Mouse (Mus musculus): ENCODE measurements around the gene Aloxe3. TPM values are rescaled to one million over a fixed set of nuclear protein-coding genes. Genes with fewer than 3 reads are reported as not detected.

Gene Aloxe3
- polyA plus RNA-seq, 1 experiment, result 0.14 TPM

DNA sequence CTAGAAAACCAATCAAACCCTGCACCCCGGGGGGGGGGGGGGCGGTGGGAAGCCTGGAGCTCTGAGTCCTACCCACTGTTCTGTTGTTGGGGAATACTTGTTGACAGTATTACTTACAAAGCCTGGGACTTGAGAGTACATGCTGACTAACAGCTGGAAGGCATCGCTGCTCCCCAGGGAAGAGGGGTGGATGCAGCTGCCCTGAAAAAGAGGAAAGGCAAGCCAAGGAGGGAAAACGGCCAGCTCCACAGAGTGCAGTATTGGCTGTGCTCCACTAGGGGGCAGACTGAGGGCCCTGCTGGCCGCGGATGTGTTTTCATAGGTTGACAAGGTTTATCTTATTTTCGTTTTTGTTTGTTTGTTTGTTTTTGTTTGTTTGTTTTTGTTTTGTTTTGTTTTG lies 45.9 kb downstream of the Aloxe3 start:
- H3K4me3 ChIP-seq (ENCODE audit: insufficient read depth, poor library complexity, severe bottlenecking), result no peak overlapping the region
- H3ac ChIP-seq (ENCODE audit: control insufficient read depth, insufficient read length, low read depth), result no peak overlapping the region
- H3K36me3 ChIP-seq (ENCODE audit: control insufficient read depth, insufficient read depth), result no peaks in the 10 kb centered on the region
- H3K79me3 ChIP-seq (ENCODE audit: low read depth), result no peaks in the 10 kb centered on the region
- TF ChIP-seq USF1 (IDR thresholded peaks at IDR 0.05; ENCODE audit: low read depth), result no peak
- peak; percentile 51 for TF ChIP-seq MYOD1 (IDR thresholded peaks at IDR 0.05; ENCODE audit: control insufficient read depth, insufficient read length, low read depth)
- TF ChIP-seq CTCF (IDR thresholded peaks at IDR 0.05; ENCODE audit: control insufficient read depth, insufficient read depth, insufficient read length), result peak; percentile 69
- no peak for TF ChIP-seq MAX (IDR thresholded peaks at IDR 0.05)
- H3K79me2 ChIP-seq (ENCODE audit: control insufficient read depth, insufficient read depth), result no peaks in the 10 kb centered on the region
- peaks cover 21% of the 10 kb centered on the region for H3K27me3 ChIP-seq (ENCODE audit: control insufficient read depth, insufficient read depth, insufficient read length)

DNA sequence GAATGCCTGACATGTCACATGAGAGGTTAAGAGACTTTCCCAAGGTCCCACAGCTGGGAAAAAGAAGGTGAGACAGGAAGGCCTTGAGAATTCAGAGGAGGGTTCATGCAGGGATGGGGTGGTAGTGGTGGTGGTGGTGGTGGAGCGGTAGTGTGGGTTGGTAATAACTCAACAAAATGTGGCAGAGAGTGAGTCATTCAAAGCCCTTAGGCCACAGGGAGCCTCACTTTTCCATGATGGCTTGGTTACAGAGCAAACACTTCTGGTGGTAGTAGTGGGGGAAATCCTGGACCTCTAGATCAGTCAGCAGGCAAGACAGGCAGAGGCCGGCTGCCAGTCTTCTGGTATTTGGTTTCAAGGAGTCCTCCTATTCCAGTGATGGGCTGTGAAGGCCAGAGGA lies 46.9 kb downstream of the Aloxe3 start:
- Histone ChIP-seq H3K36me3 (ENCODE audit: control insufficient read depth, insufficient read depth) (no peaks in the 10 kb centered on the region), H3K79me3 (ENCODE audit: low read depth) (no peaks in the 10 kb centered on the region), H3K79me2 (ENCODE audit: control insufficient read depth, insufficient read depth) (no peaks in the 10 kb centered on the region), H3ac (ENCODE audit: control insufficient read depth, insufficient read length, low read depth) (no peak overlapping the region), H3K4me3 (ENCODE audit: insufficient read depth, poor library complexity, severe bottlenecking) (no peak overlapping the region), H3K27me3 (ENCODE audit: control insufficient read depth, insufficient read depth, insufficient read length) (peaks cover 16% of the 10 kb centered on the region)
- no peak for TF ChIP-seq CEBPB (IDR thresholded peaks at IDR 0.05; ENCODE audit: low read depth)
- no peak for TF ChIP-seq FOSL1 (IDR thresholded peaks at IDR 0.05; ENCODE audit: insufficient read depth, low read length, poor library complexity, severe bottlenecking)
- no peak for TF ChIP-seq MAX (IDR thresholded peaks at IDR 0.05)
- TF ChIP-seq USF1 (IDR thresholded peaks at IDR 0.05; ENCODE audit: low read depth), result no peak
- TF ChIP-seq MYOD1 (IDR thresholded peaks at IDR 0.05; ENCODE audit: control insufficient read depth, insufficient read length, low read depth), result no peak
- no peak for TF ChIP-seq CTCF (IDR thresholded peaks at IDR 0.05; ENCODE audit: control insufficient read depth, insufficient read depth, insufficient read length)
- TF ChIP-seq MYOG (IDR thresholded peaks at IDR 0.05; ENCODE audit: control insufficient read depth, extremely low read depth, insufficient read length), result no peak

DNA sequence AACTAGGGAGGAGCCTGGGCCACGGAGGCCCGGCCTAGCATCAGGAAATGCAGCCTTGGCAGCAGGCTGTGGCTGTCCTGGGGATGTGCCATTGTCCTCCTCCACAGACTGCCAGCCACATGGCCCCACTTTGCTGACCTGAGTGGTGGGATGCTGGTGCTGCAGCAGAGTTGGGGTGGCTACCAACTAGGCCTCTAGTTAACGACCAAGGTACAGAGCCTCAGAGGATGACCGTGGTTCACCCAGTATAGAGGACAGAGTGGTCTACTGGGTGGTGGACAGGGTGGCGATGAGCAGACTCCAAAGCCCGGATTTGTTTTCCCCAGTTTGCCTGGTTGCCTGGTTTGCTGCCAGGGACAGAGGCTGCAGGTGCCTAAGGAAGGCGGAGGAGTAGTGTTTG lies 49.0 kb downstream of the Aloxe3 start:
- no peaks in the 10 kb centered on the region for H3K79me3 ChIP-seq (ENCODE audit: low read depth)
- TF ChIP-seq USF1 (IDR thresholded peaks at IDR 0.05; ENCODE audit: low read depth) (no peak), CEBPB (IDR thresholded peaks at IDR 0.05; ENCODE audit: low read depth) (no peak), MYOG (IDR thresholded peaks at IDR 0.05; ENCODE audit: control insufficient read depth, extremely low read depth, insufficient read length) (no peak), CTCF (IDR thresholded peaks at IDR 0.05; ENCODE audit: control insufficient read depth, insufficient read depth, insufficient read length) (no peak), FOSL1 (IDR thresholded peaks at IDR 0.05; ENCODE audit: insufficient read depth, low read length, poor library complexity, severe bottlenecking) (no peak), MYOD1 (IDR thresholded peaks at IDR 0.05; ENCODE audit: control insufficient read depth, insufficient read length, low read depth) (no peak)
- H3ac ChIP-seq (ENCODE audit: control insufficient read depth, insufficient read length, low read depth), result no peak overlapping the region
- no peaks in the 10 kb centered on the region for H3K27me3 ChIP-seq (ENCODE audit: control insufficient read depth, insufficient read depth, insufficient read length)
- H3K4me3 ChIP-seq (ENCODE audit: insufficient read depth, poor library complexity, severe bottlenecking), result no peak overlapping the region
- no peaks in the 10 kb centered on the region for H3K36me3 ChIP-seq (ENCODE audit: control insufficient read depth, insufficient read depth)
- H3K79me2 ChIP-seq (ENCODE audit: control insufficient read depth, insufficient read depth), result no peaks in the 10 kb centered on the region

- TF ChIP-seq CEBPB (IDR thresholded peaks at IDR 0.05; ENCODE audit: low read depth), result no peak
- no peak overlapping the region for H3ac ChIP-seq (ENCODE audit: control insufficient read depth, insufficient read length, low read depth)
- H3K79me2 ChIP-seq (ENCODE audit: control insufficient read depth, insufficient read depth), result no peaks in the 10 kb centered on the region
Measured at GRCm38 (mm10) chr11:69178525-69178924, 52.8 kb downstream of the Aloxe3 start.

DNA sequence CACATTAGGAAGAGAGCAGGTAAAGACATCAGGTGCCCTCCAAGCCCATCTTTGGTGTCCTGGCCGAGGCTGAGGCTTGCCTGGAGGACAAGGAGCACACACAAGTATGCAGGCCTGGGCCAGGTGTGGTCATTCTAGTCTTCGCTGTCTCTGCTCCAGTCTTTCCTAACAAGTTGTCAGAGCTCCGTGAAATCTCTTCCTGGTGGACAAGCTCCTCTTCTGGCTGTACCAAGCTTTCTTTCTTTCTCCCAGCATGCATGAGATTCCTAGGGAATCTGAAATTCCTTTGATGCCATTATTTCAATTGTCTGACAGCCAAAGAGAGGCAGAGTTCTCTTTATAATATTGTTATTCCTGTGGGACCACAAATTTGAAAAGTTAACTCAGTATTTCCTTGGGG lies 53.8 kb downstream of the Aloxe3 start:
- Histone ChIP-seq H3K4me3 (ENCODE audit: insufficient read depth, poor library complexity, severe bottlenecking) (no peak overlapping the region), H3K36me3 (ENCODE audit: control insufficient read depth, insufficient read depth) (no peaks in the 10 kb centered on the region), H3K79me3 (ENCODE audit: low read depth) (no peaks in the 10 kb centered on the region), H3K27me3 (ENCODE audit: control insufficient read depth, insufficient read depth, insufficient read length) (peaks cover 3% of the 10 kb centered on the region), H3ac (ENCODE audit: control insufficient read depth, insufficient read length, low read depth) (no peak overlapping the region), H3K79me2 (ENCODE audit: control insufficient read depth, insufficient read depth) (no peaks in the 10 kb centered on the region)
- no peak for TF ChIP-seq MAX (IDR thresholded peaks at IDR 0.05)
- no peak for TF ChIP-seq CTCF (IDR thresholded peaks at IDR 0.05; ENCODE audit: control insufficient read depth, insufficient read depth, insufficient read length)
- TF ChIP-seq CEBPB (IDR thresholded peaks at IDR 0.05; ENCODE audit: low read depth), result no peak
- no peak for TF ChIP-seq MYOG (IDR thresholded peaks at IDR 0.05; ENCODE audit: control insufficient read depth, extremely low read depth, insufficient read length)
- no peak for TF ChIP-seq USF1 (IDR thresholded peaks at IDR 0.05; ENCODE audit: low read depth)
- no peak for TF ChIP-seq MYOD1 (IDR thresholded peaks at IDR 0.05; ENCODE audit: control insufficient read depth, insufficient read length, low read depth)
- no peak for TF ChIP-seq FOSL1 (IDR thresholded peaks at IDR 0.05; ENCODE audit: insufficient read depth, low read length, poor library complexity, severe bottlenecking)

More at GRCm38 (mm10) chr11:69178525-69178924, 52.8 kb downstream of the Aloxe3 start:
- Histone ChIP-seq H3K79me3 (ENCODE audit: low read depth) (no peaks in the 10 kb centered on the region), H3K36me3 (ENCODE audit: control insufficient read depth, insufficient read depth) (no peaks in the 10 kb centered on the region), H3K27me3 (ENCODE audit: control insufficient read depth, insufficient read depth, insufficient read length) (peaks cover 3% of the 10 kb centered on the region), H3K4me3 (ENCODE audit: insufficient read depth, poor library complexity, severe bottlenecking) (no peak overlapping the region)

GRCm38 (mm10) chr11:69180120-69180519 lies 54.4 kb downstream of the Aloxe3 start:
- Histone ChIP-seq H3K79me3 (ENCODE audit: low read depth) (no peaks in the 10 kb centered on the region), H3ac (ENCODE audit: control insufficient read depth, insufficient read length, low read depth) (no peak overlapping the region), H3K27me3 (ENCODE audit: control insufficient read depth, insufficient read depth, insufficient read length) (peaks cover 3% of the 10 kb centered on the region), H3K79me2 (ENCODE audit: control insufficient read depth, insufficient read depth) (no peaks in the 10 kb centered on the region), H3K4me3 (ENCODE audit: insufficient read depth, poor library complexity, severe bottlenecking) (no peak overlapping the region), H3K36me3 (ENCODE audit: control insufficient read depth, insufficient read depth) (no peaks in the 10 kb centered on the region)
- TF ChIP-seq USF1 (IDR thresholded peaks at IDR 0.05; ENCODE audit: low read depth) (no peak), CTCF (IDR thresholded peaks at IDR 0.05; ENCODE audit: control insufficient read depth, insufficient read depth, insufficient read length) (no peak), MYOG (IDR thresholded peaks at IDR 0.05; ENCODE audit: control insufficient read depth, extremely low read depth, insufficient read length) (no peak), MAX (IDR thresholded peaks at IDR 0.05) (no peak), MYOD1 (IDR thresholded peaks at IDR 0.05; ENCODE audit: control insufficient read depth, insufficient read length, low read depth) (no peak), FOSL1 (IDR thresholded peaks at IDR 0.05; ENCODE audit: insufficient read depth, low read length, poor library complexity, severe bottlenecking) (no peak), CEBPB (IDR thresholded peaks at IDR 0.05; ENCODE audit: low read depth) (no peak)

Measured in C2C12 (cell line).